11 mouse cellular contexts compared by ENCODE assay signal in the genomic region with DNA sequence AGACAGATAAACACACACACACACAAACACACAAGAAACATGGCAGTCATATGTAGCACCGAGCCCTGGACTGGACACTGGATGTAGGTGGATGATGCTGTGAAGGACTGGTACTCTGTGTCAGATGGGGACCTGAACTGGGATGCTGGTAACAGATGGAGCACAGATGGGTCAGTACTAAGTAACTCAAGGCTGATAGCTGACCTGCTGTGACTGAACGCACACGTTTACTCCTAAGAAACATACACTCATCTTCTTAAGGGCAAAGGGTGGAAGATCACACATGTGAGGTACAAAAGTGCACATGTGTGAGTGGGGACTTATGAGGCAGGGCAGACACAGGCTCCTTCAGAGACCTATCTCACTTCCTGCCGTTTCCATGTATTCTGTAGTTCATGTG. TPM values are rescaled to one million over a fixed set of nuclear protein-coding genes. Genes with fewer than 3 reads are reported as not detected.
A peak's percentile ranks its signal among the peaks of the same experiment; 100 is the strongest.
DNase-seq lines count a peak whose midpoint lies in the region; ATAC-seq and TF ChIP-seq lines count a peak whose summit lies in the region.
"Had no signal": no experiment of that assay in that cellular context is flagged by ENCODE, and none has a peak within 500 bp of the region (broad histone marks: within the 10 kb centered on the region; RNA-seq: fewer than 3 reads in every experiment).

No protein-coding gene starts in this region.

- H3K4me2 ChIP-seq in intestine, postnatal 0 days (replicated peaks; ENCODE audit: low read depth), result no peak overlapping the region
- H3K4me2 ChIP-seq in intestine, embryonic 15.5 days (replicated peaks), result no peak overlapping the region

- ATAC-seq in intestine, postnatal 0 days, result no peak
- ATAC-seq in intestine, embryonic 15.5 days, result no peak

- H3K4me3 ChIP-seq in gastrocnemius, adult 2 months, result no peak overlapping the region
- H3K4me3 ChIP-seq in intestine, postnatal 0 days (ENCODE audit: low read depth, low read length), result no peak overlapping the region
- no peak overlapping the region for H3K4me3 ChIP-seq in intestine, embryonic 15.5 days (replicated peaks)
- no peak overlapping the region for H3K4me3 ChIP-seq in ES-Bruce4 (ENCODE audit: low read depth, low read length)
- H3K4me3 ChIP-seq: myocyte had no signal

- no peaks in the 10 kb centered on the region for H3K36me3 ChIP-seq in intestine, postnatal 0 days (ENCODE audit: control insufficient read depth, insufficient read depth)
- H3K36me3 ChIP-seq in intestine, embryonic 15.5 days, result no peaks in the 10 kb centered on the region
- H3K36me3 ChIP-seq in ES-Bruce4 (ENCODE audit: control insufficient read depth, insufficient read depth, low read length, poor library complexity, severe bottlenecking), result no peaks in the 10 kb centered on the region
- H3K36me3 ChIP-seq: G1E had no signal

- H3K9ac ChIP-seq in intestine, postnatal 0 days (ENCODE audit: low read depth, low read length), result no peak overlapping the region
- no peak overlapping the region for H3K9ac ChIP-seq in intestine, embryonic 15.5 days
- no peak overlapping the region for H3K9ac ChIP-seq in ES-Bruce4 (ENCODE audit: low read depth, poor library complexity, severe bottlenecking)
- H3K9ac ChIP-seq: liver, postnatal 0 days had no signal

- peaks cover 4% of the 10 kb centered on the region; the same call in 1 of the 2 replicates for H3K4me1 ChIP-seq in intestine, postnatal 0 days (replicated peaks; ENCODE audit: control insufficient read depth, insufficient read depth, low read length)
- peaks cover 33% of the 10 kb centered on the region for H3K4me1 ChIP-seq in intestine, embryonic 15.5 days (replicated peaks)
- peaks cover 20% of the 10 kb centered on the region for H3K4me1 ChIP-seq in ES-Bruce4 (ENCODE audit: control insufficient read depth, insufficient read depth, low read length)

- TF ChIP-seq EP300 in ES-Bruce4 (IDR thresholded peaks at IDR 0.05; ENCODE audit: insufficient read depth, low read depth, low read length), result no peak

- TF ChIP-seq CTCF in gastrocnemius, adult 2 months (IDR thresholded peaks at IDR 0.05), result no peak
- no peak for TF ChIP-seq CTCF in intestine, postnatal 0 days (IDR thresholded peaks at IDR 0.05; ENCODE audit: low read depth)
- no peak for TF ChIP-seq CTCF in ES-Bruce4 (IDR thresholded peaks at IDR 0.05; ENCODE audit: low read depth, low read length)

- no peak for DNase-seq in gastrocnemius, adult 2 months
- no peak for DNase-seq in gastrocnemius, adult 18-20 months (ENCODE audit: low spot score)
- peak; percentile 65 for DNase-seq in cerebellum, adult 9-11 months
- DNase-seq in frontal cortex, adult 2 months (ENCODE audit: extremely low spot score in 1 of 2, low spot score in 1 of 2), result no peak
- no peak for DNase-seq in spleen, postnatal 14 days (ENCODE audit: low spot score in 2 of 2)

- no peaks in the 10 kb centered on the region for H3K9me3 ChIP-seq in intestine, postnatal 0 days (ENCODE audit: control insufficient read depth)
- no peaks in the 10 kb centered on the region for H3K9me3 ChIP-seq in intestine, embryonic 15.5 days
- H3K9me3 ChIP-seq in ES-Bruce4 (replicated peaks; ENCODE audit: control insufficient read depth, insufficient read depth, low read length, poor library complexity, severe bottlenecking), result no peaks in the 10 kb centered on the region

- no peak for TF ChIP-seq POLR2A in ES-Bruce4 (IDR thresholded peaks at IDR 0.05; ENCODE audit: insufficient read depth, low read length)

- H3K27ac ChIP-seq in gastrocnemius, adult 2 months, result peak overlapping the region; percentile 61
- 0 out of 2 replicates have a peak overlapping the region, but pooled peaks have one; percentile 35 for H3K27ac ChIP-seq in intestine, postnatal 0 days (ENCODE audit: low read depth, low read length)
- H3K27ac ChIP-seq in intestine, embryonic 15.5 days, result no peak overlapping the region
- H3K27ac ChIP-seq in ES-Bruce4 (ENCODE audit: insufficient read depth, low read length), result 0 out of 2 replicates have a peak overlapping the region, but pooled peaks have one; percentile 2

- H3K27me3 ChIP-seq in intestine, postnatal 0 days (replicated peaks; ENCODE audit: control insufficient read depth, insufficient read depth, low read length), result no peaks in the 10 kb centered on the region
- H3K27me3 ChIP-seq in intestine, embryonic 15.5 days (replicated peaks), result no peaks in the 10 kb centered on the region
- H3K27me3 ChIP-seq in ES-Bruce4 (ENCODE audit: control insufficient read depth, insufficient read depth, low read length, poor library complexity, severe bottlenecking), result no peaks in the 10 kb centered on the region

- intact Hi-C loops in gastrocnemius, adult 2 months (cut with DNase I), result no loop called here

- WGBS in intestine, postnatal 0 days, result 78% methylated on average over 4 of the region's 4 CpGs
- WGBS in intestine, embryonic 15.5 days, result 76% methylated on average over 4 of the region's 4 CpGs

RNA-seq across cellular contexts. Expression of a gene that starts 50.7 kb away (rescaled TPM):
- 10 to 100 TPM in 1 of 2 experiments, 1 to 10 TPM in 1; 4.5 to 10.8 TPM for total RNA-seq in gastrocnemius, adult 2 months (2021)
- 1 to 10 TPM; 5.1 to 7.5 TPM for total RNA-seq in gastrocnemius, adult 18-20 months (2021)
- 4.5 and 5.3 TPM in 2 replicates for polyA plus RNA-seq in intestine, postnatal 0 days (2015; fragmentation: Nextera tagmentation; extraction: Ambion mirVana)
- 7.4 and 7.6 TPM in 2 replicates for polyA plus RNA-seq in intestine, embryonic 15.5 days (2015; fragmentation: Nextera tagmentation; extraction: Ambion mirVana)
- polyA plus RNA-seq in ES-Bruce4 (2011; ENCODE audit: insufficient read depth, insufficient read length, low read depth, missing spikeins), result 24.3 and 25.1 TPM in 2 replicates
- polyA plus RNA-seq in frontal cortex, adult 2 months (2012; rRNA removed), result 26.7 and 29.7 TPM in 2 replicates
- polyA plus RNA-seq: G1E had no signal
